Mouse (Mus musculus): ENCODE data around the gene Psmd13. TPM values are rescaled to one million over a fixed set of nuclear protein-coding genes. Genes with fewer than 3 reads are reported as not detected.

Psmd13 gene
- total RNA-seq, 1 experiment from 2014 or later = 131 TPM

DNA sequence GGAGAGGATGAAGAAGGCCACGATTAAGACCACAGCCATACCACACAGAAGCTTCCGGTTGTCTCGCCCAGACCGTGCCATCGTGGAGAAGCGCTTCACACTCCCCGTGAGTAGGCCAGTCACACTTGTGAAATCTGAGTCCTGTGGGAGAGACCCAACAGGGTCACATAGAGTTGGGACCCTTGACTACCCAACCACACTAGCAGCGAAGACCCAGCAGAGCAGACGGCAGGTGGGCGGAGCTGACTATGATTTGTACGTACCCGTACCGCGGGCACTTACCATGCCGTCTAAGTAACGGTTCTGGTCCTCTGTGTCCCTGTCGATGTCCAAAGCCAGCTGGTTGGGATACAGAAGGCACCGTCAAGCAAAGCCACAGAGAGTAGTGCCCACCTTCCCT is 27.3 kb upstream of the Psmd13 start:
- ATAC-seq (replicated peaks in 1 of 2; ENCODE audit: insufficient read depth in 1 of 2, low FRiP score in 2 of 2, low TSS enrichment in 1 of 2, low read depth in 1 of 2, poor library complexity in 2 of 2, severe bottlenecking in 2 of 2) = no peak

DNA sequence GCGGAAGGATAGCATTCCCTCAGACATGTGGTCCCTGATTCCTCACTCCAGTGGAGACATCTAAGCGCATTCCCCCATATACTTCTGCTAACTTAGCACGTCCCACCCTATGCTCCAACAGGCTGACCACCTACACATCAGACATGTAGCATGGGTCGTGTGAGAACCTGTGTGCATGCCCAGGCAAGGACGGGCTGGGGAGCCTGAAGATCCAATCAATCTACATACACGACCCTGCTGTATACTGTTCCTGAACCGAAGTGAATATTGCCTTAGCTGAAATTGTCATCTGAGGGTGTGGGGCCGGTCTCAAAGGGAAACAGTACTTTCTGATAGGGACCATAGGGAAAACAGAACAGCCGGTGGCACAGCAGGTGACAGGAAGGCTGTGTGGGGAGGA is 26.6 kb upstream of the Psmd13 start:
- no peak for ATAC-seq (replicated peaks in 1 of 2; ENCODE audit: insufficient read depth in 1 of 2, low FRiP score in 2 of 2, low TSS enrichment in 1 of 2, low read depth in 1 of 2, poor library complexity in 2 of 2, severe bottlenecking in 2 of 2)

- ATAC-seq (replicated peaks in 1 of 2; ENCODE audit: insufficient read depth in 1 of 2, low FRiP score in 2 of 2, low TSS enrichment in 1 of 2, low read depth in 1 of 2, poor library complexity in 2 of 2, severe bottlenecking in 2 of 2) = peak; percentile 57 to 61
Measured at GRCm38 (mm10) chr7:140855860-140856784, 25.6 kb upstream of the Psmd13 start, which contains the start of gene Gm45785. TSS of gene Gm45785 (minus strand) at chr7:140856331.

GRCm38 (mm10) chr7:140856785-140857549 is 24.8 kb upstream of the Psmd13 start, which contains the start of gene Ric8a:
TSS of gene Ric8a (plus strand) at chr7:140856957.
- peak; percentile 72 to 75 for ATAC-seq (replicated peaks in 1 of 2; ENCODE audit: insufficient read depth in 1 of 2, low FRiP score in 2 of 2, low TSS enrichment in 1 of 2, low read depth in 1 of 2, poor library complexity in 2 of 2, severe bottlenecking in 2 of 2)

- ATAC-seq (replicated peaks in 1 of 2; ENCODE audit: insufficient read depth in 1 of 2, low FRiP score in 2 of 2, low TSS enrichment in 1 of 2, low read depth in 1 of 2, poor library complexity in 2 of 2, severe bottlenecking in 2 of 2) = peak; percentile 1 to 19; a peak in 1 of 4 replicates
Measured at GRCm38 (mm10) chr7:140857550-140858505, 23.9 kb upstream of the Psmd13 start, which contains the start of gene Bet1l. TSS of gene Bet1l (minus strand) at chr7:140857577.

- no peak for ATAC-seq (replicated peaks in 1 of 2; ENCODE audit: insufficient read depth in 1 of 2, low FRiP score in 2 of 2, low TSS enrichment in 1 of 2, low read depth in 1 of 2, poor library complexity in 2 of 2, severe bottlenecking in 2 of 2)
Measured at GRCm38 (mm10) chr7:140858746-140859145, 23.0 kb upstream of the Psmd13 start.

GRCm38 (mm10) chr7:140859997-140860396 is 21.8 kb upstream of the Psmd13 start:
- no peak for ATAC-seq (replicated peaks in 1 of 2; ENCODE audit: insufficient read depth in 1 of 2, low FRiP score in 2 of 2, low TSS enrichment in 1 of 2, low read depth in 1 of 2, poor library complexity in 2 of 2, severe bottlenecking in 2 of 2)

- ATAC-seq (replicated peaks in 1 of 2; ENCODE audit: insufficient read depth in 1 of 2, low FRiP score in 2 of 2, low TSS enrichment in 1 of 2, low read depth in 1 of 2, poor library complexity in 2 of 2, severe bottlenecking in 2 of 2) = no peak
Measured at GRCm38 (mm10) chr7:140860728-140861127, 21.0 kb upstream of the Psmd13 start.

- no peak for ATAC-seq (replicated peaks in 1 of 2; ENCODE audit: insufficient read depth in 1 of 2, low FRiP score in 2 of 2, low TSS enrichment in 1 of 2, low read depth in 1 of 2, poor library complexity in 2 of 2, severe bottlenecking in 2 of 2)
Measured at GRCm38 (mm10) chr7:140864761-140865160, 17.0 kb upstream of the Psmd13 start.

- peak; percentile 82 to 85 for ATAC-seq (replicated peaks in 1 of 2; ENCODE audit: insufficient read depth in 1 of 2, low FRiP score in 2 of 2, low TSS enrichment in 1 of 2, low read depth in 1 of 2, poor library complexity in 2 of 2, severe bottlenecking in 2 of 2)
Measured at GRCm38 (mm10) chr7:140874224-140874623, 7.5 kb upstream of the Psmd13 start.

DNA sequence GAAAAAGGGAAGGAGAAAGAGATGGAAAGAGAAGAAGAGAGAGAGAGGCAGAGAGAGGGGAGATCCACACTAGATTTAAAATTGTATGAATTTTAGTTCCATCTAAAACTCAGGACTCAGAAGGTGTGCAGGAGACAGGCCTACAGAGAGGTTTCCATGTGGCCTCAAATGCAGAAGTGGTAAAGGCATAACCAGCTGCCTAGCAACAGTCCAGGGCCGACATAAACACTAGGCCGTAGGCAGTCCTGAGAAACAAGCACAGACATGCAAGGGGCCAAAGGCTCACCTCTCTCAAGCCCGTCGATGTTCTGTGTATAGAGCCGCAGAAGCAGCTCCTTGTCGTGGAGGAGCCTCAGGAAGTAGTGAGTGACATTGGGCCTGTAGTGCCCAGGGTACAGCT is 4.4 kb upstream of the Psmd13 start:
- peak; percentile 50 to 55 for ATAC-seq (replicated peaks in 1 of 2; ENCODE audit: insufficient read depth in 1 of 2, low FRiP score in 2 of 2, low TSS enrichment in 1 of 2, low read depth in 1 of 2, poor library complexity in 2 of 2, severe bottlenecking in 2 of 2)

DNA sequence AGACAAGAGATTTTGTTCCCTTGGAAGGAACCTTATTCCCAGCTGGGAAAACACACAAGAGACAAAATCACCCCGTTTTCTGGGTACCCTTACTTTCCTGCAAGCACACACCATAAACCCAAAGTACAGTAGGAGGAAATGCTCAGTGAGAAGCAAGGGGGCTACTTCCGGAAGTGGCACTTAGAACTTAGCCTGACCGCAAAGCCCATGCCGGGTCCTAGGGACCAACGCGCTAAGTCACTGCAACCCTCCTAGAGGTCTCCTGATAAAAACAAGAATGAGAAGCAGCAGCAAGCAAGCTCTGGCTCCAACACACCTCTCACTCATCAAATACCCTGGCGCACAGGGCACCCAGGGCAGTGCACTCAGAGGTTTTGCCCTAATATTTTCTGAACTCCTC is 2.4 kb upstream of the Psmd13 start:
- peak; percentile 41 to 57 for ATAC-seq (replicated peaks in 1 of 2; ENCODE audit: insufficient read depth in 1 of 2, low FRiP score in 2 of 2, low TSS enrichment in 1 of 2, low read depth in 1 of 2, poor library complexity in 2 of 2, severe bottlenecking in 2 of 2)

- no peak for ATAC-seq (replicated peaks in 1 of 2; ENCODE audit: insufficient read depth in 1 of 2, low FRiP score in 2 of 2, low TSS enrichment in 1 of 2, low read depth in 1 of 2, poor library complexity in 2 of 2, severe bottlenecking in 2 of 2)
Measured at GRCm38 (mm10) chr7:140880419-140880818, 1.3 kb upstream of the Psmd13 start.

DNA sequence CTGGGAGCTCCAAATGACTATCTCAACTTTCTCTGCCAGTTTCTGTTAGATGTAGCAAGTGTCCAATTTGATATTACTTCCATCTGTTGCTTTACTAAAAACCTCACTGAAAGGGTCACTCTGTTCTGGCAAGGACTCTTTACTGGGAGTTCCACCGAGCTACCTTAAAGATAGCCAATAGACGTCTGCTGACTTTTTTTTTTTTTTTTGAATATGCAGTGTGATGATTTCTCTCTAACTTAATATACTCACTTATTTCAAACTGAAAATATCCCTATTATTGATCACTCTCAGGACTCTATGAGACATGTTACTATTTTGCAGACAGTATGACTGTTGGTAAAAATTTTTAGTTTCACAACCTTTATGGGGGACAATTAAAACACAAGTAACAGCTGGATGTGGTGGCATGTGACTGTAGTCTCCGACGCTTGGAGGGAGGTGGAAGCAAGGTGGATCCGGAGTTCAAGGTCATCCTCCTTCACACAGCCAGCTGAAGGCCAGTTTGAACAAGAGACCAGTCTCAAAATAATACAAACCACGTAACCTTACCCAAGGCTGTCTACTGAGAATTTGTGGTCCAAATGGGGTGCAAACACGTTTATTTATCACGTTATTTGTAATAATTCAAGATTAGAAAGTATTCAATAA is 778 bp upstream of the Psmd13 start:
- no peak for ATAC-seq (replicated peaks in 1 of 2; ENCODE audit: insufficient read depth in 1 of 2, low FRiP score in 2 of 2, low TSS enrichment in 1 of 2, low read depth in 1 of 2, poor library complexity in 2 of 2, severe bottlenecking in 2 of 2)

DNA sequence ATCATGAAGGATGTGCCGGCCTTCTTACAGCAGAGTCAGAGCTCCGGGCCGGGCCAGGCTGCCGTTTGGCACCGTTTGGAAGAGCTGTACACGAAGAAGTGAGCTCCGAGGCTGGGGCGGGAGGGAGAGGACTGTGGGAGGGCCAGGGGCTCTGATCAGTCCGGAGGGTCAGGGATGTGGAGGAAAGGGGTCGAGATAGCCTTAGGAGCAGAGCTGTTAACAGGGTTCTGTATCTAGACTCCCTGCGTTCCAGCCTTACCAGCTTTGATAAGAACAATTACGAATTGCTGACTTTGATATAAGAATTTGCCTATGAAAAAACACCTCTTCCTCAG is 668 bp downstream of the Psmd13 start:
- no peak for ATAC-seq (replicated peaks in 1 of 2; ENCODE audit: insufficient read depth in 1 of 2, low FRiP score in 2 of 2, low TSS enrichment in 1 of 2, low read depth in 1 of 2, poor library complexity in 2 of 2, severe bottlenecking in 2 of 2)

- ATAC-seq (replicated peaks in 1 of 2; ENCODE audit: insufficient read depth in 1 of 2, low FRiP score in 2 of 2, low TSS enrichment in 1 of 2, low read depth in 1 of 2, poor library complexity in 2 of 2, severe bottlenecking in 2 of 2) = 0 out of 4 replicates have a peak, but pooled peaks of 1 of the 2 experiments have one; percentile 39
Measured at GRCm38 (mm10) chr7:140890636-140891035, 8.9 kb downstream of the Psmd13 start.

- no peak for ATAC-seq (replicated peaks in 1 of 2; ENCODE audit: insufficient read depth in 1 of 2, low FRiP score in 2 of 2, low TSS enrichment in 1 of 2, low read depth in 1 of 2, poor library complexity in 2 of 2, severe bottlenecking in 2 of 2)
Measured at GRCm38 (mm10) chr7:140894031-140894430, 12.3 kb downstream of the Psmd13 start.
